Mouse (Mus musculus) heart, embryonic 12.5 days (tissue): ENCODE results near the gene D630003M21Rik. TPM values are rescaled to one million over a fixed set of nuclear protein-coding genes. Genes with fewer than 3 reads are reported as not detected.

ENCODE experiments used
- ATAC-seq: fragments of 200-750 bp; cut with Nextera tagmentation; 2 replicates; pipeline ENCODE4 v1.8.0; 2017; ENCODE audit warnings: moderate TSS enrichment, moderate library complexity; ENCODE audit not compliant: insufficient number of reproducible peaks, low FRiP score
- H3K27ac ChIP-seq: fragments of 300-500 bp; sonication (generic); 2 replicates; pipeline ENCODE4 v1.5.1; 2016; ENCODE audit warnings: mild to moderate bottlenecking, moderate library complexity; ENCODE audit not compliant: poor library complexity, severe bottlenecking
- H3K27me3 ChIP-seq: fragments of 300-500 bp; sonication (generic); replicated peaks from 2 replicates; pipeline ENCODE4 v1.6.1; 2016; ENCODE audit warnings: mild to moderate bottlenecking, moderate library complexity
- H3K36me3 ChIP-seq: fragments of 300-500 bp; sonication (generic); 2 replicates; pipeline ENCODE4 v1.6.1; 2016; ENCODE audit warnings: mild to moderate bottlenecking, moderate library complexity
- H3K4me1 ChIP-seq: fragments of 300-500 bp; sonication (generic); replicated peaks from 2 replicates; pipeline ENCODE4 v1.6.1; 2016; ENCODE audit warnings: mild to moderate bottlenecking
- H3K4me2 ChIP-seq: fragments of 300-500 bp; sonication (generic); 2 replicates; pipeline ENCODE4 v1.6.1; 2016; ENCODE audit warnings: mild to moderate bottlenecking, moderate library complexity
- H3K4me3 ChIP-seq: fragments of 300-500 bp; sonication (generic); 2 replicates; pipeline ENCODE4 v1.5.1; 2016; ENCODE audit warnings: mild to moderate bottlenecking
- H3K9ac ChIP-seq: fragments of 300-500 bp; sonication (generic); 2 replicates; pipeline ENCODE4 v1.6.1; 2016; ENCODE audit warnings: mild to moderate bottlenecking, moderate library complexity
- H3K9me3 ChIP-seq: fragments of 300-500 bp; sonication (generic); replicated peaks from 2 replicates; pipeline ENCODE4 v1.6.1; 2016; ENCODE audit warnings: mild to moderate bottlenecking, moderate library complexity
- WGBS: fragments of 180-500 bp; shearing (Covaris S2); methylation state at CpG from one replicate; pipeline ENCODE4 v1.1.7; 2016; 5-methylcytosine and 5-hydroxymethylcytosine counted together
- polyA plus RNA-seq: library from polyadenylated mRNA; unstranded; fragments of >200 nt; fragmentation: Nextera tagmentation; extraction: Ambion mirVana; gene quantifications from 2 replicates; pipeline ENCODE4 v1.2.1, GENCODE M21; 2016

D630003M21Rik gene
- polyA plus RNA-seq, 1 experiment from 2014 or later, result 1.1 TPM

- Histone ChIP-seq H3K27me3 (no peaks in the 10 kb centered on the region), H3K27ac (peak overlapping the region; percentile 52), H3K9ac (no peak overlapping the region), H3K4me2 (no peak overlapping the region), H3K4me3 (no peak overlapping the region), H3K36me3 (no peaks in the 10 kb centered on the region), H3K4me1 (peaks cover 36% of the 10 kb centered on the region), H3K9me3 (no peaks in the 10 kb centered on the region)
- WGBS, result 67% methylated on average over 7 of the region's 7 CpGs
- ATAC-seq, result 0 out of 2 replicates have a peak, but pooled peaks have one; percentile 33
These were observed 62.4 kb downstream of the D630003M21Rik start for GRCm38 (mm10) chr2:158166628-158167027.

- Histone ChIP-seq H3K9me3 (no peaks in the 10 kb centered on the region), H3K27me3 (no peaks in the 10 kb centered on the region), H3K4me3 (no peak overlapping the region), H3K4me2 (no peak overlapping the region), H3K36me3 (no peaks in the 10 kb centered on the region), H3K9ac (no peak overlapping the region), H3K27ac (no peak overlapping the region), H3K4me1 (peaks cover 38% of the 10 kb centered on the region)
- 82% methylated on average over 4 of the region's 4 CpGs for WGBS
- ATAC-seq, result no peak
These were observed 63.2 kb downstream of the D630003M21Rik start for GRCm38 (mm10) chr2:158165776-158166175.

GRCm38 (mm10) chr2:158163034-158163433, 66.0 kb downstream of the D630003M21Rik start:
- Histone ChIP-seq H3K4me3 (no peak overlapping the region), H3K9me3 (no peaks in the 10 kb centered on the region), H3K27ac (no peak overlapping the region), H3K4me2 (no peak overlapping the region), H3K27me3 (0 out of 2 replicates have a peak, but pooled peaks cover 3% of the 10 kb centered on the region), H3K4me1 (peaks cover 32% of the 10 kb centered on the region), H3K36me3 (no peaks in the 10 kb centered on the region), H3K9ac (no peak overlapping the region)
- no peak for ATAC-seq
- 72% methylated on average over 6 of the region's 6 CpGs for WGBS

GRCm38 (mm10) chr2:158161761-158162160, 67.3 kb downstream of the D630003M21Rik start:
- Histone ChIP-seq H3K27me3 (0 out of 2 replicates have a peak, but pooled peaks cover 4% of the 10 kb centered on the region), H3K27ac (no peak overlapping the region), H3K4me2 (no peak overlapping the region), H3K36me3 (no peaks in the 10 kb centered on the region), H3K4me3 (no peak overlapping the region), H3K9ac (no peak overlapping the region), H3K9me3 (no peaks in the 10 kb centered on the region), H3K4me1 (peaks cover 22% of the 10 kb centered on the region)
- 75% methylated on average over 6 of the region's 6 CpGs for WGBS
- no peak for ATAC-seq

- H3K9ac ChIP-seq, result peak overlapping the region; percentile 51; the same call in 1 of the 2 replicates
- WGBS, result 19% methylated on average over 7 of the region's 7 CpGs
- H3K27me3 ChIP-seq, result 0 out of 2 replicates have a peak, but pooled peaks cover 4% of the 10 kb centered on the region
- ATAC-seq, result peak; percentile 73
- H3K36me3 ChIP-seq, result no peaks in the 10 kb centered on the region
- H3K9me3 ChIP-seq, result no peaks in the 10 kb centered on the region
- H3K27ac ChIP-seq, result peak overlapping the region; percentile 68
- H3K4me1 ChIP-seq, result peaks cover 19% of the 10 kb centered on the region
- H3K4me2 ChIP-seq, result peak overlapping the region; percentile 61
- H3K4me3 ChIP-seq, result peak overlapping the region; percentile 25; the same call in 1 of the 2 replicates
These were observed 69.4 kb downstream of the D630003M21Rik start for GRCm38 (mm10) chr2:158159376-158160235.

- 70% methylated on average over 8 of the region's 8 CpGs for WGBS
- Histone ChIP-seq H3K4me2 (no peak overlapping the region), H3K4me3 (no peak overlapping the region), H3K36me3 (no peaks in the 10 kb centered on the region), H3K9me3 (no peaks in the 10 kb centered on the region), H3K9ac (no peak overlapping the region), H3K27me3 (0 out of 2 replicates have a peak, but pooled peaks cover 4% of the 10 kb centered on the region), H3K27ac (no peak overlapping the region), H3K4me1 (peaks cover 32% of the 10 kb centered on the region)
- no peak for ATAC-seq
These were observed 71.4 kb downstream of the D630003M21Rik start for GRCm38 (mm10) chr2:158157654-158158053.

GRCm38 (mm10) chr2:158156487-158156886, 72.5 kb downstream of the D630003M21Rik start:
- H3K27ac ChIP-seq, result no peak overlapping the region
- 0 out of 2 replicates have a peak, but pooled peaks cover 4% of the 10 kb centered on the region for H3K27me3 ChIP-seq
- no peak overlapping the region for H3K4me2 ChIP-seq
- no peak overlapping the region for H3K9ac ChIP-seq
- H3K36me3 ChIP-seq, result no peaks in the 10 kb centered on the region
- H3K9me3 ChIP-seq, result no peaks in the 10 kb centered on the region
- 87% methylated on average over 9 of the region's 9 CpGs for WGBS
- no peak overlapping the region for H3K4me3 ChIP-seq
- H3K4me1 ChIP-seq, result peaks cover 35% of the 10 kb centered on the region
- no peak for ATAC-seq

- no peak overlapping the region for H3K4me2 ChIP-seq
- 75% methylated on average over 2 of the region's 2 CpGs for WGBS
- ATAC-seq, result no peak
These were observed 73.4 kb downstream of the D630003M21Rik start for GRCm38 (mm10) chr2:158155615-158156014.

GRCm38 (mm10) chr2:158155101-158155500, 73.9 kb downstream of the D630003M21Rik start:
- Histone ChIP-seq H3K4me3 (no peak overlapping the region), H3K9ac (no peak overlapping the region), H3K4me1 (peaks cover 26% of the 10 kb centered on the region), H3K36me3 (no peaks in the 10 kb centered on the region), H3K4me2 (no peak overlapping the region), H3K9me3 (peaks cover 6% of the 10 kb centered on the region), H3K27ac (no peak overlapping the region), H3K27me3 (0 out of 2 replicates have a peak, but pooled peaks cover 4% of the 10 kb centered on the region)
- ATAC-seq, result no peak
- 79% methylated on average over 7 of the region's 7 CpGs for WGBS

More at GRCm38 (mm10) chr2:158155615-158156014, 73.4 kb downstream of the D630003M21Rik start:
- no peak overlapping the region for H3K4me3 ChIP-seq
- H3K4me1 ChIP-seq, result peaks cover 31% of the 10 kb centered on the region
- no peaks in the 10 kb centered on the region for H3K36me3 ChIP-seq
- no peak overlapping the region for H3K27ac ChIP-seq
- peaks cover 6% of the 10 kb centered on the region for H3K9me3 ChIP-seq
- H3K27me3 ChIP-seq, result 0 out of 2 replicates have a peak, but pooled peaks cover 4% of the 10 kb centered on the region
- no peak overlapping the region for H3K9ac ChIP-seq

- Histone ChIP-seq H3K4me1 (peaks cover 21% of the 10 kb centered on the region), H3K4me2 (no peak overlapping the region), H3K4me3 (no peak overlapping the region), H3K36me3 (no peaks in the 10 kb centered on the region), H3K9me3 (peaks cover 6% of the 10 kb centered on the region), H3K9ac (no peak overlapping the region), H3K27ac (no peak overlapping the region), H3K27me3 (0 out of 2 replicates have a peak, but pooled peaks cover 4% of the 10 kb centered on the region)
- ATAC-seq, result no peak
- 76% methylated on average over 8 of the region's 8 CpGs for WGBS
These were observed 74.4 kb downstream of the D630003M21Rik start for GRCm38 (mm10) chr2:158154641-158155040.

GRCm38 (mm10) chr2:158153728-158154343, 75.2 kb downstream of the D630003M21Rik start:
- Histone ChIP-seq H3K27ac (peak overlapping the region; percentile 23; the same call in 1 of the 2 replicates), H3K36me3 (no peaks in the 10 kb centered on the region)
- 2% methylated on average over 22 of the region's 22 CpGs for WGBS

More at GRCm38 (mm10) chr2:158153728-158154343, 75.2 kb downstream of the D630003M21Rik start:
- Histone ChIP-seq H3K4me2 (peak overlapping the region; percentile 82), H3K9ac (peak overlapping the region; percentile 73), H3K27me3 (0 out of 2 replicates have a peak, but pooled peaks cover 4% of the 10 kb centered on the region), H3K4me3 (peak overlapping the region; percentile 49), H3K9me3 (peaks cover 6% of the 10 kb centered on the region), H3K4me1 (peaks cover 17% of the 10 kb centered on the region)
- peak; percentile 24; the same call in 1 of the 2 replicates for ATAC-seq
